Mouse (Mus musculus) limb, embryonic 12.5 days (tissue): ENCODE measurements around the gene Eif1ad. TPM values are rescaled to one million over a fixed set of nuclear protein-coding genes. Genes with fewer than 3 reads are reported as not detected.
"Not testable (repeated sequence)": the region's sequence is repeated elsewhere in the genome, so short reads cannot be mapped to it uniquely, and the experiment has no call there.

Source experiments
- ATAC-seq: fragments of 200-750 bp; cut with Nextera tagmentation; 2 replicates; pipeline ENCODE4 v1.8.0; 2017; ENCODE audit warnings: low read depth, moderate TSS enrichment; ENCODE audit not compliant: insufficient number of reproducible peaks, insufficient read depth, low FRiP score, low TSS enrichment
- H3K27ac ChIP-seq: fragments of 300-500 bp; sonication (generic); 2 replicates; pipeline ENCODE4 v1.5.1; 2016; ENCODE audit warnings: mild to moderate bottlenecking, moderate library complexity
- H3K27me3 ChIP-seq: fragments of 300-500 bp; sonication (generic); 2 replicates; pipeline ENCODE4 v1.6.1; 2016; ENCODE audit warnings: mild to moderate bottlenecking, moderate library complexity
- H3K36me3 ChIP-seq: fragments of 300-500 bp; sonication (generic); 2 replicates; pipeline ENCODE4 v1.6.1; 2016; ENCODE audit warnings: mild to moderate bottlenecking, moderate library complexity
- H3K4me1 ChIP-seq: fragments of 300-500 bp; sonication (generic); replicated peaks from 2 replicates; pipeline ENCODE4 v1.6.1; 2016
- H3K4me2 ChIP-seq: fragments of 300-500 bp; sonication (generic); 2 replicates; pipeline ENCODE4 v1.6.1; 2016; ENCODE audit warnings: mild to moderate bottlenecking, moderate library complexity
- H3K4me3 ChIP-seq: fragments of 300-500 bp; sonication (generic); replicated peaks from 2 replicates; pipeline ENCODE4 v1.5.1; 2016; ENCODE audit warnings: mild to moderate bottlenecking
- H3K9ac ChIP-seq: fragments of 300-500 bp; sonication (generic); replicated peaks from 2 replicates; pipeline ENCODE4 v1.6.1; 2016; ENCODE audit warnings: mild to moderate bottlenecking, moderate library complexity
- H3K9me3 ChIP-seq: fragments of 300-500 bp; sonication (generic); 2 replicates; pipeline ENCODE4 v1.6.1; 2016; ENCODE audit warnings: mild to moderate bottlenecking, moderate library complexity
- WGBS: fragments of 180-500 bp; shearing (Covaris S2); methylation state at CpG from one replicate; pipeline ENCODE4 v1.1.7; 2016; 5-methylcytosine and 5-hydroxymethylcytosine counted together
- polyA plus RNA-seq: library from polyadenylated mRNA; unstranded; fragments of >200 nt; fragmentation: Nextera tagmentation; extraction: Ambion mirVana; gene quantifications from 2 replicates; pipeline ENCODE4 v1.2.1, GENCODE M21; 2016

Gene Eif1ad
- polyA plus RNA-seq, 1 experiment from 2014 or later: 73.5 TPM

DNA sequence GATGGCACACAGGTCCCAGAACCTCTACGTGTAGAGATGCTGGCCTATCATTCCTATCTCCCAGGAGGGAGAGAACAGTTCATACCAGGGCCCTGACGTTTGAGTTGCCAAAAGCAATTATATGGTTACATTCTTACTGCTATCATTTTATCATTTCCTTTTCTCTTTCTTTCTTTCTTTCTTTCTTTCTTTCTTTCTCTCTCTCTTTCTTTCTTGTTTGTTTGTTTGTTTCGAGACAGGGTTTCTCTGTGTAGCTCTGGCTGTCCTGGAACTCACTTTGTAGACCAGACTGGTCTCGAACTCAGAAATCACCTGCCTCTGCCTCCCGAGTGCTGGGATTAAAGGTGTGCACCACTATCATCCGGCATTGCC is 17.1 kb upstream of the Eif1ad start, which contains the start of gene Cst6:
Cst6 (minus strand) TSS at position 73 of the 372 bp plus-strand sequence.
- H3K4me1 ChIP-seq, H3K36me3 ChIP-seq, H3K27ac ChIP-seq, H3K9me3 ChIP-seq, ATAC-seq: not testable (repeated sequence)
- 58% methylated on average over 6 of the region's 6 CpGs for WGBS
- H3K4me3 ChIP-seq: peak within 1 kb of the TSS; percentile 42
- H3K9ac ChIP-seq: peak within 1 kb of the TSS; percentile 58
- H3K27me3 ChIP-seq: peaks cover 31% of the 10 kb centered on the region
- H3K4me2 ChIP-seq: peak within 1 kb of the TSS; percentile 72

DNA sequence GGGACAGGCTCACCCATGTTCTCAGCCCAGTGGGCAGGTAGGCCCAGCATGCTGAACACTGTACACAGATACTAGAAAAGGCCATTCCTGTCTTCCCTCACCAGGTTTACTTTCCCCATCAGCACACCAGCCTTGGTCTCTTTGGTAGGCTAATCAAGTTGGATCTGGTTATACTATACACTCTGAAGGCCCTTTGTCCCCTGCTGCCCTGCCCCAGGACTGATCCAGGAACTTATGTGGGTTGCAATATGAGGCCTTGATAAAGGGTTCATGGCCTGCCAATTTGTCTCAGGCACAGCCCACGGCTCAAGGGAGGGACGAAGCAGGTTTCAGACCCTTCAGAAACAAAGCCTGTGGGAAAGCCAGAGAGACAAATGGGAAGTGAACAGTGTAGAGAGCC is 12.9 kb upstream of the Eif1ad start:
- 89% methylated on average over 2 of the region's 2 CpGs for WGBS

DNA sequence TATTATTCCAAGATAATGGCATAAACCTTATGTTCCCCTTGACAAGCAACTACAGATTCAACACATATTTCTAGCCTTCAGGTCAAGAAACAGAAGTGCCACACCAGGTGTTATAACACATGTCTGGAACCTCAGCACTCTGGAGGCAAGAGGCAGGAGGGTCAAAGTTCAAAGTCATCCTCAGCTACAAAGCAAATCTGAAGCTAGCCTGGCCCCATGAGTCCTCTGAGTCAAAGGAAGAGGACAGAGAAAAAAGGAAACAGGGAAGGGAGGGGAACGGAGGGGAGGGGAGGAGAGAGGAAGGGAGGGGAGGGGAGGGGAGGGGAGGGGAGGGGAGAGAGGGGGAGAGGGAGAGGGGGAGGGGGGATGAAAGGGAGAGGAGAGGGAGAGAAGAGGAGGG is 10.5 kb upstream of the Eif1ad start:
- no peak overlapping the region for H3K4me2 ChIP-seq
- no CpG with 5 or more reads among the region's 1 CpGs for WGBS
- ATAC-seq: no peak
- no peaks in the 10 kb centered on the region for H3K27me3 ChIP-seq
- no peak overlapping the region for H3K4me3 ChIP-seq
- no peaks in the 10 kb centered on the region for H3K4me1 ChIP-seq
- no peak overlapping the region for H3K27ac ChIP-seq
- H3K9me3 ChIP-seq: no peaks in the 10 kb centered on the region
- H3K36me3 ChIP-seq: no peaks in the 10 kb centered on the region
- no peak overlapping the region for H3K9ac ChIP-seq

More for the DNA sequence above, 12.9 kb upstream of the Eif1ad start:
- Histone ChIP-seq H3K36me3 (no peaks in the 10 kb centered on the region), H3K9ac (no peak overlapping the region), H3K4me2 (no peak overlapping the region), H3K27me3 (peaks cover 19% of the 10 kb centered on the region), H3K27ac (no peak overlapping the region), H3K9me3 (no peaks in the 10 kb centered on the region), H3K4me1 (peaks cover 6% of the 10 kb centered on the region; the same call in 1 of the 2 replicates), H3K4me3 (no peak overlapping the region)
- ATAC-seq: no peak

DNA sequence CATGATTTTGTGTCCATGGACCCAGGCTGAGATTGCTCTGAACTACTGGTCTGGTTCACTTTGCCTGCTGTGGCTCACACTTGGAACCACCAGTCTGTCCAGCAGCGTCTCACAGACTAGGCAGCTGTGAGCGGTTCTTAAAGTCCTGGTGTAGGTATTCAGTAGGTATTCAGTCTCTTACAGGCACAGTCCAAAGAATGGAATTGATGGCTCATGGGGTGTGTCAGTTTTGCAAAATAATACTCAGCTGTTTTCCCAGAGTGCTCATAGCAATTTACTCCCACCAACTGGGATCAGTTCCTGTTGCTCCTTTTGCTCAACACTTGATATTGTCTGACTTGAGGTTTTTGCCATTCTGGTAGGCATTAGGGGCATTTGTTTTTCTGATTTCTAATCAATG is 4.4 kb upstream of the Eif1ad start:
- no peak overlapping the region for H3K4me2 ChIP-seq
- no peaks in the 10 kb centered on the region for H3K9me3 ChIP-seq
- no peaks in the 10 kb centered on the region for H3K27me3 ChIP-seq
- no peak overlapping the region for H3K4me3 ChIP-seq
- H3K9ac ChIP-seq: no peak overlapping the region
- H3K4me1 ChIP-seq: peaks cover 4% of the 10 kb centered on the region
- peaks cover 26% of the 10 kb centered on the region for H3K36me3 ChIP-seq
- H3K27ac ChIP-seq: no peak overlapping the region
- whole genome bisulfite sequencing: 81% methylated on average over 2 of the region's 2 CpGs
- no peak for ATAC-seq

DNA sequence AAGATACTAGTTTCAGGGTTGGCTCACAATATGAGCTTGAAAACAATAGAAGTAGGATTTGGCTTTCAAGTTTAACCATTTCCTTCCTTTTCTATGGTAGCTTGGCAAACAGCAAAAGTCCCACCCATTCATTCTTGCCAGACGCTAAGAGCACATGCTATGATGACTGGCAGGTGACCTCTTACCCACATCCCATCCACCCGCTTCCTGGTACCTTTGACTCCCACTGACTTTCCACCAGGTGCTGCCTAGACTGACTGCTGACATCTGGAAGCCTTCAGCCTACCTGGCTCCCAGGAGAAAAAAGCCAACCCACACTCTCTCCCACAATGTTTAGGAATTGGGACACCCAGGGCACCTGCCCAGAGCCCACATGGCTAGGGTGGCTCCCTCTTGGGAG is 2.4 kb upstream of the Eif1ad start:
- H3K4me1 ChIP-seq: peaks cover 17% of the 10 kb centered on the region
- H3K9ac ChIP-seq: no peak overlapping the region
- H3K9me3 ChIP-seq: no peaks in the 10 kb centered on the region
- no peak overlapping the region for H3K4me3 ChIP-seq
- H3K4me2 ChIP-seq: no peak overlapping the region
- peaks cover 37% of the 10 kb centered on the region for H3K36me3 ChIP-seq
- 99% methylated on average over 2 of the region's 2 CpGs for WGBS
- ATAC-seq: no peak
- no peak overlapping the region for H3K27ac ChIP-seq
- H3K27me3 ChIP-seq: no peaks in the 10 kb centered on the region

DNA sequence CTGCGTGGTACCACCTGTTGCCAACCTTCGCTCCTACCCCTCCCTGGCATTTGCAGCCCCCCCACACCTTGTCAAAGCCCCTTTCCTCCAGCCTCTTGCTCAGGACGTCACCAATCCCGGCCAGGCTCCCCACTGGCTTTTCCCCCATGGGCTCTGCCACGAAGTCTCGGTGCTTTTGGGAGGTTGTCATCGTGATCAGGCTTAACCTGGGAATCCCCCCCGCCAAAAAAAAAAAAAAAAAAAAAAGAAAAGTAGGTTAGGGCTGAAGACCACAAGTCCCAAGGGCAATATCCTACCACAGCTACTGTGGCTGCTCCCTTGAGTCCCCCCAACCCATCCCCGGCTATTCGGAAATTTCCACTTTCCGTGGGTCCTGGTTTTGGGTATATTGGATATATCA is 790 bp upstream of the Eif1ad start:
- Histone ChIP-seq H3K27me3 (no peaks in the 10 kb centered on the region), H3K4me2 (peak overlapping the region; percentile 67), H3K9me3 (no peaks in the 10 kb centered on the region), H3K4me1 (peaks cover 17% of the 10 kb centered on the region), H3K9ac (peak overlapping the region; percentile 90), H3K36me3 (peaks cover 53% of the 10 kb centered on the region), H3K4me3 (peak overlapping the region; percentile 98), H3K27ac (no peak overlapping the region)
- no peak for ATAC-seq
- WGBS: 21% methylated on average over 11 of the region's 11 CpGs

DNA sequence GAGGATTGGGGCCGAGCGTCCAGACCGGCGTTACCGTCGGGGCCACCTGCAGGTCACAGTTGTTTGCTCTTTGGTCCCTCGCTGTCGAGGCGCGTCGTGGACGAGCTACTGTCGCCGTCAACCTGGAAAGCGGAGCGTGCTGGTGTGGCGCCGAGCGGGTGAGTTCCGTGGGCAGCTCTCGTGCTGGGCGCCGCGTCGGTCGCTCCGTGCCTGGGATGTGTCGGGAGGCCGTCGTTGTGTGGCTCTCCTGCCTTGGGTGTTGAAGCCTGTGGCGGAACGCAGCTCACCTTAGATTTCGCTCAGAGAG is 465 bp downstream of the Eif1ad start, which contains the start of gene Banf1:
Banf1 (minus strand) TSS at position 116 of the 307 bp plus-strand sequence.
- no peak for ATAC-seq
- no peaks in the 10 kb centered on the region for H3K27me3 ChIP-seq

DNA sequence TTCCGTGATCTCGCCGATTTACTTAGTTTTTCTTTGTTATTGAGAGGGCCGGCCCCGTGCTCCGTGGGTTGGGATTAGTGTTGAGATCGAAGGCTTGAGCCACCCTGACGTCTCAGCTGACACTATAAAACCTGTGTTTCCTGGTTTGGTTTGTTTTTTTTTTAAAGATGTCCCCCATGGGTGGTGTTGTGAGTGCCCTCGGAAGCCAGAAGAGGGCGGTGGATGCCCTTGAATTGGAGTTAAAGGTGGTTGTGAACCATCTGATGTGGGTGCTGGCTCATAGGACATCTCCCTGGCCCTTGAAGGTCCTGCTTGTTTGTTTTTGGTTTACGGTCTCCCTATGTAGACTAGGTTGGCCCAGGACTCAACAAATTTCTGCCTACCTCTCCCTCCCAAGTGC is 914 bp downstream of the Eif1ad start:
- H3K9ac ChIP-seq: peak overlapping the region; percentile 90
- H3K4me1 ChIP-seq: peaks cover 17% of the 10 kb centered on the region
- peak overlapping the region; percentile 96 for H3K27ac ChIP-seq
- peaks cover 69% of the 10 kb centered on the region for H3K36me3 ChIP-seq
- H3K9me3 ChIP-seq: no peaks in the 10 kb centered on the region
- peak overlapping the region; percentile 98 for H3K4me3 ChIP-seq
- no peaks in the 10 kb centered on the region for H3K27me3 ChIP-seq
- H3K4me2 ChIP-seq: peak overlapping the region; percentile 67
- no peak for ATAC-seq
- WGBS: 9% methylated on average over 11 of the region's 11 CpGs

More for the DNA sequence above, 465 bp downstream of the Eif1ad start, which contains the start of gene Banf1:
- Histone ChIP-seq H3K27ac (peak within 1 kb of the TSS; percentile 96), H3K36me3 (peaks cover 64% of the 10 kb centered on the region), H3K4me3 (peak within 1 kb of the TSS; percentile 98), H3K4me1 (peaks cover 17% of the 10 kb centered on the region), H3K9ac (peak within 1 kb of the TSS; percentile 90), H3K4me2 (peak within 1 kb of the TSS; percentile 67), H3K9me3 (no peaks in the 10 kb centered on the region)
- WGBS: under 1% methylated on average over 33 of the region's 33 CpGs

DNA sequence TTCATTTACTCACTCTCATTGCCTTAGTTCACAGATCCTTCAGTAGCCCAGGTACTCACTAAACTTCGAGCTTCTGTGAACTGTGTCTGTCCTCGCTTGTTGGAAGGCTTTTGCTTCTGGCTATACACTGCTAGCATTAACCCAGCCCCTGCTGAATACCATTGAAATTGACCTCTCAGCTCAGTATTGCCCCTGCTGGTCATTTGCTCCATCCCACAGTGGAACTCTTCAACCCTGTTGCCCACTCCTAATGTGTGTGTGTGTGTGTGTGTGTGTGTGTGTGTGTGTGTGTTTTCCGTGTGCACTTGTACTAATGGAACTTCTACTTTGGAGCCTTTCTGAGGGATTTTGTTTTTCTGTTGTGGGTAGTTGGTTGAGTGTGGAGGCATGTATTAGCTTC is 4.4 kb downstream of the Eif1ad start:
- H3K4me1 ChIP-seq: peaks cover 13% of the 10 kb centered on the region
- ATAC-seq: no peak
- H3K9me3 ChIP-seq: no peaks in the 10 kb centered on the region
- H3K4me3 ChIP-seq: no peak overlapping the region
- no peak overlapping the region for H3K4me2 ChIP-seq
- no peaks in the 10 kb centered on the region for H3K27me3 ChIP-seq
- H3K9ac ChIP-seq: no peak overlapping the region
- WGBS: 89% methylated on average over 3 of the region's 3 CpGs
- no peak overlapping the region for H3K27ac ChIP-seq
- H3K36me3 ChIP-seq: peaks cover 57% of the 10 kb centered on the region

DNA sequence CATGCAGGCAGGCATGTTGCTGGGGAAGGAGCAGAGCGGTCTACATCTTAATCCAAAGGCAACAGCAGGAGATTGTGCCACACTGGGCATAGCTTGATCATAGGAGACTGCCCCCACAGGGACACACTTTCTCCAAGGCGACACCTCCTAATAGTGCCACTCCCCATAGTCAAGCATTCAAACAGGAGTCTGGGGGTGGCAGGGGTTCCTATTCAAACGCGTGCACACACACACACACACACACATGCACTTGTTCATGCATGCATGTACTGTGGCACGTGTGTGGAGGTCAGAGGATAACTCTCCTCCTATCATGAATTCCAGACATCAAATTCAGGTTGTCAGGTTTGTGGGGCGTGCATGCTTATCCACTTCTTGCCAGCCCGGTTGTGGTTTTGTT is 6.2 kb downstream of the Eif1ad start:
- Histone ChIP-seq H3K4me1 (peaks cover 9% of the 10 kb centered on the region), H3K9ac (no peak overlapping the region), H3K27ac (no peak overlapping the region), H3K4me2 (no peak overlapping the region), H3K36me3 (peaks cover 68% of the 10 kb centered on the region), H3K27me3 (no peaks in the 10 kb centered on the region), H3K9me3 (no peaks in the 10 kb centered on the region), H3K4me3 (no peak overlapping the region)
- 89% methylated on average over 7 of the region's 7 CpGs for WGBS
- ATAC-seq: no peak

DNA sequence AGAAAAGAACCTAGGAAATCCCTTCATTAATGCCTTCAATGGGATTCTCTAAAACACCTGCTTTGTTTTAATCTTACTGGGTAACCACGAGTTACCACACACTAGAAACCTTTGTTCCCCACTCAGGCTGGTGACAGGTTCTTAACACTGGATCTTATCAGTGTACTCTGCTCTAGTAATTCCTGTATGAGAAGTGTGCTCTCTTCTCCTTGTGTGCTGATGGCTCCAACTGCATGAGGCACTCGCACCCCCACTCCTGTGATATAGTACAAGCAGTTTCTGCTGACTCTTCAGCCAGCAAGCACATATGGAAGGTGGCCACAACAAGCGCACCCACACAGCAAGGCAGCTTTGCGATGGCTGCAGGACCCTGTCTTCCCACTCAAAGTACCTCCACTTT is 7.6 kb downstream of the Eif1ad start:
- Histone ChIP-seq H3K4me2 (no peak overlapping the region), H3K36me3 (peaks cover 71% of the 10 kb centered on the region), H3K9ac (no peak overlapping the region), H3K27ac (no peak overlapping the region), H3K4me1 (no peaks in the 10 kb centered on the region), H3K4me3 (no peak overlapping the region), H3K27me3 (no peaks in the 10 kb centered on the region), H3K9me3 (no peaks in the 10 kb centered on the region)
- ATAC-seq: no peak
- 84% methylated on average over 4 of the region's 4 CpGs for whole genome bisulfite sequencing

DNA sequence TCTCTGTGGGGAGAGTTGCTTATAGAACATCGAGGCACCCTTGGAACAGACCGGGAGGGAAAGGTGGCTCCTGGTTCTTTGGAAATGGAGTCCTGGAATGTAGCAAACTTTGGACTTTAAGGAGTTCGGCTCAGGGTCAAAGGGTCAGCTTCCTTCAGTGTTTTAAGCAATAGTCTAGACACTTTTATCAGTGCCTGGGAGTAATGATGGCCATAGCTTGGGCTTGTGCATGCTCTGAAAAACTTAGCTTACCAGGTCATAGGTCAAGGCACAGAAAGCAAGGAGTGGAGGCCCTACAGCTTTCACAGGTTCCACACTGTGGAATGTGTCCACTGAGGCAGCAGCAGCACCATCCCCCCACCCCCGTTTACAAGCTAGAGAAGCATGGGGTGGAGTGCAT is 8.2 kb downstream of the Eif1ad start:
- Histone ChIP-seq H3K4me2 (no peak overlapping the region), H3K27ac (no peak overlapping the region), H3K4me3 (no peak overlapping the region), H3K27me3 (no peaks in the 10 kb centered on the region), H3K36me3 (peaks cover 71% of the 10 kb centered on the region), H3K4me1 (no peaks in the 10 kb centered on the region), H3K9me3 (no peaks in the 10 kb centered on the region), H3K9ac (no peak overlapping the region)
- 71% methylated on average over 4 of the region's 4 CpGs for WGBS
- no peak for ATAC-seq
